Mouse (Mus musculus): ENCODE measurements around the gene Peli2. TPM values are rescaled to one million over a fixed set of nuclear protein-coding genes. Genes with fewer than 3 reads are reported as not detected.

Peli2 gene
- polyA plus RNA-seq, 1 experiment from 2014 or later = 3.1 TPM

- H3K27ac ChIP-seq (ENCODE audit: low read depth, low read length) = no peak overlapping the region
- H3K4me2 ChIP-seq = no peak overlapping the region
- ATAC-seq (replicated peaks; ENCODE audit: low FRiP score) = no peak
- no peaks in the 10 kb centered on the region for H3K9me3 ChIP-seq (ENCODE audit: control insufficient read depth, low read length)
- no peak overlapping the region for H3K9ac ChIP-seq (ENCODE audit: low read depth, low read length)
- DNase-seq (ENCODE audit: low spot score) = no peak
- WGBS = 59% methylated on average over 4 of the region's 4 CpGs
- no peaks in the 10 kb centered on the region for H3K4me1 ChIP-seq (replicated peaks; ENCODE audit: control insufficient read depth, insufficient read depth, low read length)
- no peaks in the 10 kb centered on the region for H3K27me3 ChIP-seq (replicated peaks; ENCODE audit: control insufficient read depth, insufficient read depth, low read length)
- H3K4me3 ChIP-seq (ENCODE audit: low read depth, low read length) = no peak overlapping the region
- H3K36me3 ChIP-seq (ENCODE audit: control insufficient read depth, insufficient read depth, low read length) = no peaks in the 10 kb centered on the region
Observed at GRCm38 (mm10) chr14:48090465-48090864, 30.2 kb upstream of the Peli2 start.

GRCm38 (mm10) chr14:48091160-48091559, 29.5 kb upstream of the Peli2 start:
- Histone ChIP-seq H3K9me3 (ENCODE audit: control insufficient read depth, low read length) (no peaks in the 10 kb centered on the region), H3K27me3 (replicated peaks; ENCODE audit: control insufficient read depth, insufficient read depth, low read length) (no peaks in the 10 kb centered on the region), H3K4me2 (no peak overlapping the region), H3K9ac (ENCODE audit: low read depth, low read length) (no peak overlapping the region), H3K27ac (ENCODE audit: low read depth, low read length) (no peak overlapping the region), H3K4me1 (replicated peaks; ENCODE audit: control insufficient read depth, insufficient read depth, low read length) (no peaks in the 10 kb centered on the region), H3K36me3 (ENCODE audit: control insufficient read depth, insufficient read depth, low read length) (no peaks in the 10 kb centered on the region), H3K4me3 (ENCODE audit: low read depth, low read length) (no peak overlapping the region)
- 86% methylated on average over 8 of the region's 8 CpGs for WGBS
- ATAC-seq (replicated peaks; ENCODE audit: low FRiP score) (no peak), DNase-seq (ENCODE audit: low spot score) (no peak)

- Histone ChIP-seq H3K4me3 (ENCODE audit: low read depth, low read length) (no peak overlapping the region), H3K27me3 (replicated peaks; ENCODE audit: control insufficient read depth, insufficient read depth, low read length) (no peaks in the 10 kb centered on the region), H3K9ac (ENCODE audit: low read depth, low read length) (no peak overlapping the region), H3K9me3 (ENCODE audit: control insufficient read depth, low read length) (no peaks in the 10 kb centered on the region), H3K36me3 (ENCODE audit: control insufficient read depth, insufficient read depth, low read length) (no peaks in the 10 kb centered on the region), H3K27ac (ENCODE audit: low read depth, low read length) (no peak overlapping the region), H3K4me2 (no peak overlapping the region), H3K4me1 (replicated peaks; ENCODE audit: control insufficient read depth, insufficient read depth, low read length) (no peaks in the 10 kb centered on the region)
- WGBS = 60% methylated on average over 6 of the region's 6 CpGs
- no peak for ATAC-seq (replicated peaks; ENCODE audit: low FRiP score)
- no peak for DNase-seq (ENCODE audit: low spot score)
Observed at GRCm38 (mm10) chr14:48098253-48098652, 22.4 kb upstream of the Peli2 start.

- Histone ChIP-seq H3K4me3 (ENCODE audit: low read depth, low read length) (no peak overlapping the region), H3K9me3 (ENCODE audit: control insufficient read depth, low read length) (no peaks in the 10 kb centered on the region), H3K27ac (ENCODE audit: low read depth, low read length) (no peak overlapping the region), H3K4me1 (replicated peaks; ENCODE audit: control insufficient read depth, insufficient read depth, low read length) (no peaks in the 10 kb centered on the region), H3K9ac (ENCODE audit: low read depth, low read length) (no peak overlapping the region), H3K36me3 (ENCODE audit: control insufficient read depth, insufficient read depth, low read length) (no peaks in the 10 kb centered on the region), H3K27me3 (replicated peaks; ENCODE audit: control insufficient read depth, insufficient read depth, low read length) (no peaks in the 10 kb centered on the region), H3K4me2 (no peak overlapping the region)
- DNase-seq (ENCODE audit: low spot score) (no peak), ATAC-seq (replicated peaks; ENCODE audit: low FRiP score) (no peak)
- WGBS = 64% methylated on average over 1 of the region's 1 CpGs
Observed at GRCm38 (mm10) chr14:48099354-48099753, 21.3 kb upstream of the Peli2 start.

GRCm38 (mm10) chr14:48106453-48106852, 14.2 kb upstream of the Peli2 start:
- no peaks in the 10 kb centered on the region for H3K27me3 ChIP-seq (replicated peaks; ENCODE audit: control insufficient read depth, insufficient read depth, low read length)
- no peak overlapping the region for H3K4me3 ChIP-seq (ENCODE audit: low read depth, low read length)
- H3K36me3 ChIP-seq (ENCODE audit: control insufficient read depth, insufficient read depth, low read length) = no peaks in the 10 kb centered on the region
- ATAC-seq (replicated peaks; ENCODE audit: low FRiP score) = no peak
- no peak overlapping the region for H3K27ac ChIP-seq (ENCODE audit: low read depth, low read length)
- no peak overlapping the region for H3K4me2 ChIP-seq
- no peak for DNase-seq (ENCODE audit: low spot score)
- H3K9me3 ChIP-seq (ENCODE audit: control insufficient read depth, low read length) = no peaks in the 10 kb centered on the region
- 77% methylated on average over 7 of the region's 7 CpGs for WGBS
- H3K4me1 ChIP-seq (replicated peaks; ENCODE audit: control insufficient read depth, insufficient read depth, low read length) = no peaks in the 10 kb centered on the region
- H3K9ac ChIP-seq (ENCODE audit: low read depth, low read length) = no peak overlapping the region

GRCm38 (mm10) chr14:48117986-48118385, 2.6 kb upstream of the Peli2 start:
- H3K9me3 ChIP-seq (ENCODE audit: control insufficient read depth, low read length) = no peaks in the 10 kb centered on the region
- H3K9ac ChIP-seq (ENCODE audit: low read depth, low read length) = no peak overlapping the region
- H3K27me3 ChIP-seq (replicated peaks; ENCODE audit: control insufficient read depth, insufficient read depth, low read length) = peaks cover 22% of the 10 kb centered on the region
- no peak overlapping the region for H3K27ac ChIP-seq (ENCODE audit: low read depth, low read length)
- 78% methylated on average over 5 of the region's 5 CpGs for WGBS
- H3K4me1 ChIP-seq (replicated peaks; ENCODE audit: control insufficient read depth, insufficient read depth, low read length) = no peaks in the 10 kb centered on the region
- no peak overlapping the region for H3K4me3 ChIP-seq (ENCODE audit: low read depth, low read length)
- ATAC-seq (replicated peaks; ENCODE audit: low FRiP score) (no peak), DNase-seq (ENCODE audit: low spot score) (no peak)
- no peak overlapping the region for H3K4me2 ChIP-seq
- H3K36me3 ChIP-seq (ENCODE audit: control insufficient read depth, insufficient read depth, low read length) = no peaks in the 10 kb centered on the region

- H3K4me2 ChIP-seq = peak overlapping the region; percentile 20; the same call in 1 of the 2 replicates
- DNase-seq (ENCODE audit: low spot score) (no peak), ATAC-seq (replicated peaks; ENCODE audit: low FRiP score) (no peak)
- 28% methylated on average over 9 of the region's 9 CpGs for WGBS
- no peaks in the 10 kb centered on the region for H3K36me3 ChIP-seq (ENCODE audit: control insufficient read depth, insufficient read depth, low read length)
- no peaks in the 10 kb centered on the region for H3K4me1 ChIP-seq (replicated peaks; ENCODE audit: control insufficient read depth, insufficient read depth, low read length)
- H3K27me3 ChIP-seq (replicated peaks; ENCODE audit: control insufficient read depth, insufficient read depth, low read length) = peaks cover 22% of the 10 kb centered on the region
- no peak overlapping the region for H3K27ac ChIP-seq (ENCODE audit: low read depth, low read length)
- H3K9me3 ChIP-seq (ENCODE audit: control insufficient read depth, low read length) = no peaks in the 10 kb centered on the region
- no peak overlapping the region for H3K4me3 ChIP-seq (ENCODE audit: low read depth, low read length)
- no peak overlapping the region for H3K9ac ChIP-seq (ENCODE audit: low read depth, low read length)
Observed at GRCm38 (mm10) chr14:48119012-48119647, 1.5 kb upstream of the Peli2 start.

- Histone ChIP-seq H3K4me3 (ENCODE audit: low read depth, low read length) (peak overlapping the region; percentile 17; the same call in 1 of the 2 replicates), H3K27me3 (replicated peaks; ENCODE audit: control insufficient read depth, insufficient read depth, low read length) (peaks cover 22% of the 10 kb centered on the region), H3K4me1 (replicated peaks; ENCODE audit: control insufficient read depth, insufficient read depth, low read length) (no peaks in the 10 kb centered on the region), H3K27ac (ENCODE audit: low read depth, low read length) (no peak overlapping the region), H3K9ac (ENCODE audit: low read depth, low read length) (no peak overlapping the region), H3K9me3 (ENCODE audit: control insufficient read depth, low read length) (no peaks in the 10 kb centered on the region), H3K36me3 (ENCODE audit: control insufficient read depth, insufficient read depth, low read length) (no peaks in the 10 kb centered on the region), H3K4me2 (peak overlapping the region; percentile 63)
- WGBS = 18% methylated on average over 17 of the region's 17 CpGs
- ATAC-seq (replicated peaks; ENCODE audit: low FRiP score) (no peak), DNase-seq (ENCODE audit: low spot score) (no peak)
Observed at GRCm38 (mm10) chr14:48119648-48120270, 864 bp upstream of the Peli2 start.

GRCm38 (mm10) chr14:48120443-48120751, 226 bp upstream of the Peli2 start:
- H3K4me1 ChIP-seq (replicated peaks; ENCODE audit: control insufficient read depth, insufficient read depth, low read length) = no peaks in the 10 kb centered on the region
- H3K9ac ChIP-seq (ENCODE audit: low read depth, low read length) = peak overlapping the region; percentile 64; the same call in 1 of the 2 replicates
- 1% methylated on average over 8 of the region's 10 CpGs for WGBS
- H3K4me3 ChIP-seq (ENCODE audit: low read depth, low read length) = peak overlapping the region; percentile 74
- H3K9me3 ChIP-seq (ENCODE audit: control insufficient read depth, low read length) = no peaks in the 10 kb centered on the region
- DNase-seq (ENCODE audit: low spot score) (no peak), ATAC-seq (replicated peaks; ENCODE audit: low FRiP score) (no peak)
- H3K4me2 ChIP-seq = peak overlapping the region; percentile 63
- H3K27me3 ChIP-seq (replicated peaks; ENCODE audit: control insufficient read depth, insufficient read depth, low read length) = peaks cover 22% of the 10 kb centered on the region
- no peaks in the 10 kb centered on the region for H3K36me3 ChIP-seq (ENCODE audit: control insufficient read depth, insufficient read depth, low read length)
- no peak overlapping the region for H3K27ac ChIP-seq (ENCODE audit: low read depth, low read length)

Data from liver, embryonic 11.5 days (tissue).